Mouse (Mus musculus) adrenal gland, adult 8-10 months (tissue): Measurements from ENCODE around the gene Nhs. TPM values are rescaled to one million over a fixed set of nuclear protein-coding genes. Genes with fewer than 3 reads are reported as not detected.

Experiments used
- DNase-seq: peaks from one replicate; pipeline ENCODE4 v3.0.0; 2022
- total RNA-seq, 4 experiments: library from RNA; stranded (reverse); gene quantifications; 2 replicates each; pipeline ENCODE4 v1.2.4; 2022

The Nhs gene
- total RNA-seq, 4 experiments from 2014 or later: 1.1 to 1.7 (median 1.5) TPM

GRCm38 (mm10) chrX:162020039-162020566 lies 139.4 kb downstream of the Nhs start:
- no peak for DNase-seq

DNA sequence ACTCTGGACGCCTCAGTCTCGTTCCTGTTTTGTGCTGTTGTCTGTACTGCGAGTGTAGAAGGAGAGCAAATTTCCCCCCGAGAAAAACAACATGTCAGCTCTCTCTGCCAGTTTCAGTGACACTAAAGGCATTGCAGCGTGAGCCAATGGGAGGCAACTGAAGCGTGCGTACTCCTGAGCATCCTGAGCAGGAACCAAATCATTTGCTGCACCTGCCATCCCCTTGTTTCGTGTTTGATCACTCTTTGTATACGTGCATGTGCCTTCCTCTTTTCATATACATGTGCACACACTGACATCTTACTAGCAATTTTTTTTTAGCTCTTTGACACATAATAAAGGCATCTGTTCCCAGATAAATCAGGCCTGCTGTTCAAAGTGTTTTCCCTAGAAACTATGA lies 142.1 kb downstream of the Nhs start:
- no peak for DNase-seq

DNA sequence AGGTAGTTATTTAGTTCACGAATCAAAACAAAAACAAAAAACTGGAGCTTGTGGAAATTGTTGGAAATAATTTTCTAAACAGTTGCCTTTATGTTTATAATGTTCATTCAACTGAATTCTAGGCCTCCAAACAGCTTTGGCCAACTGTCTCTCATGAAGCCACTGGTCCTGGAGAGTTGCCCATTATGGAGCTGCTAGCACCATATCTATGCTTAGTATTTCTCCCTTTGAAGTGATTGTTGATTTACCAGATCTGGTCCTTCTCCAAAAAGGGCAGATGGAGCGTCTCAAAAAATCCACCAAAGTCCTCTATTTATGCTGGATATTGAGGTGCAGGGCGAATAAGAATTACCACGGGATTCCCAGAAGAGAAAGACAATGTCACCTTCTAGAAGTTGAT lies 147.0 kb downstream of the Nhs start:
- DNase-seq: no peak

- DNase-seq: no peak
These were observed 149.7 kb downstream of the Nhs start for GRCm38 (mm10) chrX:162009876-162010275.

- no peak for DNase-seq
These were observed 155.7 kb downstream of the Nhs start for GRCm38 (mm10) chrX:162003818-162004217.

GRCm38 (mm10) chrX:161998876-161999275 lies 160.7 kb downstream of the Nhs start:
- no peak for DNase-seq

- DNase-seq: no peak
These were observed 162.2 kb downstream of the Nhs start for GRCm38 (mm10) chrX:161997170-161997795.

GRCm38 (mm10) chrX:161990171-161990570 lies 169.4 kb downstream of the Nhs start:
- DNase-seq: no peak

GRCm38 (mm10) chrX:161984961-161985360 lies 174.6 kb downstream of the Nhs start:
- no peak for DNase-seq

DNA sequence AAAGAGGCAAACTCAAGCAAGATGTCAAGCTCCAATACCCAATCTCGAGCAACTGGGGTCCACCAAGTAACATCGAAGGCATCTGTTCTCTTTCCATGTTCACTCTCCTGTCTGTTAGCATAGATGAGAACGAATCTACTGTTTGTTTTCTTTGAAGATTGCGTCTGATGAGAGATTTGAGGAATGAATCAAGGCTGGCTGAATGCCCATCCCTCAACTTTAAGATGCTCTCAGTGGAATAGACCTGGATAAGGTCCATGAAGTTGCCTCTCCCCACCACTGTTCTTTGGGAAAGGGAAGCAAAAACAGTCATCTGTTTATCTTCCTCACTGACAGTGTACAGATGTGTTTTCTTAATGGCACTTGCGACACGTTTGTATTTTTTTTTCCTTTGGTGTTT lies 178.1 kb downstream of the Nhs start:
- no peak for DNase-seq

DNA sequence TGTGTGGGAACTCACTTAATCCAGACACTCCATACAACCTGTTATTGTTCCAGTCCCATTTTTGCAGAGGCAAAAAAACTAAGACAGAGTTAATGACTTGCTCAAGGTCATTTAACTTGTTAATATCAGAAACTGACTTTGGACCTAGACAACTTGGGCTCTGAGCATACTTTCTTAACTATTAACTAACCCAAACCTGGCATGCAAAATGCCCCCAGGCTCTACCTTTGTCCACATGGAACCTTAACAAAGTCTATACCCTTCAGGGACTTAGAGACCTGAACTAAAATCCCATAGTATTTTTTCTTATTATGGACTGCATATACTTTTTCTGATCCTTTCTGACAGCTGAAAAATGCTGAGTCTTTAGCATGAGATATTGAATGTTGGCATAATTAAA lies 179.6 kb downstream of the Nhs start:
- DNase-seq: no peak

DNA sequence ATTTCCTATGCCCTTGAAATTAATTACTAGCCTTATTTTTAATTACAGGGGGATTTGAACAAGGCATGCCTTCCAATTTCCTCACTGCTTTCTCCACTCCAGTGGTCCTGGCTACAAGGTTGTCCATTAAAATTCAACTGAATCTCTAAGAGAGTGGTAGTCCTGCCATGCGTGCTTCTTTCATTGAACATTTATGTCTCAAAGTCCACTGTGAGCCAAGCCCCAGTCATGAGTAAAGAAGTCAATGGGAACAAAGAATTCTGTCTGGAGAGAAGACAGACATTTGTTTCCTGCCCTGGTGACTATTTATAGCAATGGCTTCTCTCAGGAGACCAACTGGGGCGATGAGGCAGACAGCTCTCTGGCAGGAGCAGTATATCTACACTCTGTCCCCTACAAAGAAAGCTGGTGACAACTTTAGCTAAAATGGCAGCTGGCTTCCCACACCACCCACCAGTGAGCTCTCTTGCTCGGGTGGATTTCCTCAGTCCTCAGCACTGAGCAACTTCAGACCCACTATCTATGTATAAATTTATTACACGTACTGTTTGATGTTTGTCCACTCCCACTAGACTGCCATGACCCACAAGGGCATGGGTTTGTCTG lies 182.2 kb downstream of the Nhs start:
- no peak for DNase-seq

GRCm38 (mm10) chrX:161976376-161976775 lies 183.2 kb downstream of the Nhs start:
- DNase-seq: no peak

DNA sequence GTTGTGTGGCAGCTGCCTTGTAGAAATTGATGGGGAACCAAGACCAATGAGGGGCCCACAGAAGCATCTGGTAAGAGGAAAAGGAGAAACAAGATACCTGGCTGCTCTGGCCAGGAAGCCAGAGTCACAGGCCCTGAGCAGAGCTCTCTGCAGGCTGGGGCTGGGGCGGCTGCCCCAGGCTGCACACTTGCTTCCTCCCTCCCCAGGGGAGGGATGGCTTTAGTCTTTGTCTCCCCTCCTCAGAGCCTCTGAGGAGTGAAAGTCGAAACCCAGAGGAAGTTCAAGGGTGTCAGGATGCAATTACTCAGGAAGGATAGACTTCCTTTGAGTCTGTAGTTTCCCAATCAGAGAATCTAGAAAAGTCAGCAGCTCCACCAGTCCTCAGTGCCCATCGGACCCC lies 186.0 kb downstream of the Nhs start:
- DNase-seq: no peak

- no peak for DNase-seq
These were observed 186.8 kb downstream of the Nhs start for GRCm38 (mm10) chrX:161972723-161973122.

DNA sequence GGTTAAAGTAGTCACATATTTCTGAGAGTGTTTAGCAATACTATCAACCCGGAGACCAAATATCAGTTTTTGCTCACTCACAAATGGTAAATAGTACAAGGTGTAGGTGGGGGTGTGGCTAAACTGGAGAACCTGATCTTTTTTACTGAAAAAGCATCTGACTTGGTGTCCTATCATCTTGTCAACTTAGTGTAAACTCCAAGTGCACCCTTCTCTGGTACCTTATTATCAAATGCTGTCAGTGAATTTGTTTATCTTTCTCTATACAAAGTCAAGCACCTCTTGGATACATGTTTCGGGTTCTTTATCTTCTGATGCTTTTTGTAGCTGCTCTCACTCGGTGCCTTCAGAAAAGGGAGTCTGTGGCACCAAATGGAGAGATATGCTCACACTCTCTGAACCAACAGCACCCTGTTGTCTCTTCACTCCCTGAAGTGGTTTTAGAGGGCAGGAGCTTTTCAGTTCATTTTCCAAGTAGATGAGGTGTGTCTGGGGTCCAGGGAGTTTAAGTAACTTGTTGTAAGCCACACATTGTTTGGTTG lies 187.5 kb downstream of the Nhs start:
- DNase-seq: no peak

- no peak for DNase-seq
These were observed 188.4 kb downstream of the Nhs start for GRCm38 (mm10) chrX:161971131-161971530.

- DNase-seq: no peak
These were observed 191.8 kb downstream of the Nhs start for GRCm38 (mm10) chrX:161967692-161968091.

DNA sequence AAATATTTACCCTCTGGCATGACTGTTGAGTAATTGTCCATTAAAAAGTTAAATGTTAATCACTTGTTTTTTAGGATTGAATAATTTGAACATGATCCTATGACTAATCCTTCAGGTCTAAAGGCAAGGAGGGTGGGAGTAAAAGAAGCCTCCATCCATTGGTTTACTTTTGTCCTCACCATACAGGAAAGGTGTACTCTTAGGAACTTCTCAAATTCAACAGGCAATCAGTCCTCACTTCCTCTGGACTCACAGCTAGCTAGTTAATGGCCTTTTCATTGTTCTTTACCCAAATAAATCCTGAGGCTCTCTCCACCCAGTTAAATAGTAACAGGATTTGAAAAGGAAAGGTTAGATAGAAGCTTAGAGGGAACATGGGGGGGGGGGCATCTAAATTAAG lies 196.2 kb downstream of the Nhs start:
- no peak for DNase-seq

GRCm38 (mm10) chrX:161962855-161963254 lies 196.7 kb downstream of the Nhs start:
- no peak for DNase-seq

GRCm38 (mm10) chrX:161961756-161962155 lies 197.8 kb downstream of the Nhs start:
- DNase-seq: no peak

DNA sequence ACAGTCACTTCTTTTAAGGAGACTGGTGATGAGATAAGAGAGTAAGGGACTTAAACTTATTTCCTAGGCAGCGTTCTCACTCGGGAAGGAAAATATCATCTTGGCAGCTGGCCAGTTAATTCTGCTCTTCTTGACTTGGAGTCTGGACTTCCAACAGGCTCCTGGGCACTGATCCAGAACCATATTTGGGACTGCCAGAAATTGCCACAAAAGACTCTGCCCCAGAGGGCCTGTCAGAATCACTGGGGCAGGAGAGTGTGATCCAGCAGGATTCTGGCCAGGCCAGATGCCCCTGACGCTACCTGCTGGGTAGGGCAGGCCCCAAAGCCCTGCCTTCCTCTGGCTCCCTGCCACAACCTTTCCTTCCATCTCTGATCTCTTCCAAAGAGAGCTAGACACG lies 198.4 kb downstream of the Nhs start:
- DNase-seq: peak; percentile 23

- DNase-seq: no peak
These were observed 207.2 kb downstream of the Nhs start for GRCm38 (mm10) chrX:161952356-161952755.

DNA sequence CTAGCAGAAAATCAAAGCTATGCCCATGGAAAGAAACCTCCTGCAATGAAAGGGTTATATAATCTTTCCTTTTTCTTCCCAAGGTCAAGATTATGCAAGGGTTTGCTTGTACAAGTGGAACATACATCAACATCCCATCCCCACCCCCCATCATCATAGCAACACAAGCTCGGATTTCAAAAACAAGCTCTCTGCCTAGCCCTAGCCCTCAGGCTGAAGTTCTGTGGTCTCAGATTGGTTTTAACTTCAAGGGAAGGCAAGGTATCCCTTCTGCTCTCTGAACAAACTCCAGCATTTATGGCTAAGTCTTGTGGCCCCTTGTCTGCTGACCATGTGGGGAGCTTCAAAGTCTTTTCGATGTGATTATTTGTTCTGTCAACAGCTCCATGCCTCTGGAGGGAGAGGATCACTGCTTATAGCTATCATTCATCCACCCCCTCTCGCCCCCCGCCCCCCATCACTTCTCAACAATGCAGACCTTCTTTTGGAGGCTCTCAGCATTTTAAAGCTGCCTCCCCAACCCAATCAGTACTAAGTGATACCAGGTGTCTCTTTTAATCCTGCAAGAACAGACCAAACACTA lies 216.3 kb downstream of the Nhs start:
- no peak for DNase-seq
